Mouse (Mus musculus): Measurements from ENCODE around the gene Ptprs. TPM values are rescaled to one million over a fixed set of nuclear protein-coding genes. Genes with fewer than 3 reads are reported as not detected.

Gene Ptprs
- total and polyA plus RNA-seq, 3 experiments = 51.6 to 324 (median 80.9) TPM

DNA sequence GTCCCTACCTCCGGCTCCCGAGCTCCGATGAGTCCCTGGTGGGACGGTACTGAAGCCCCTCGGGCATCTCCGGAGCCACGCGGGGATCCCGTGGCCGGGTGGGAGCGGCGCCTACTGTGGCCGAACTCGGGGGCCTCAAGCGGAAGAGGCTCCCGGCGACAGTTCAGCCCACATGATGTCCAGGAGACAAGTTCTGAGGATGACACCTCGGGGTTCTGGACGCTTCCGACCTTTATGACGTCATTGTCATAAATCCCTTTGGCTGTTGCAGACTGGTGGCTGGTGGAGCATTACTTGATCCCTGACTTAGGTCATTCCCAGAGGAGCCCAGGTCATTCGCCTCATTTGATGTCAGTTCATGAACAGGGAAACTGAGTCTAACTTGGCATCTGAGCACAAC, 36.0 kb upstream of the Ptprs start, which contains the start of gene Znrf4:
Gene Znrf4 (minus strand): TSS at position 122 of the 400 bp plus-strand sequence.
- TF ChIP-seq TCF12 (IDR thresholded peaks at IDR 0.05; ENCODE audit: low read depth, low read length) (no peak), JUND (IDR thresholded peaks at IDR 0.05; ENCODE audit: low read depth, low read length) (no peak), SMC3 (IDR thresholded peaks at IDR 0.05; ENCODE audit: low read depth, low read length) (no peak), MYC (IDR thresholded peaks at IDR 0.05; ENCODE audit: low read depth, low read length) (no peak), ZMIZ1 (IDR thresholded peaks at IDR 0.05; ENCODE audit: low read depth, low read length) (no peak), RAD21 (IDR thresholded peaks at IDR 0.05; ENCODE audit: low read depth, low read length) (no peak), E2F4 (IDR thresholded peaks at IDR 0.05; ENCODE audit: borderline replicate concordance, low read depth, low read length) (no peak), MAFK (IDR thresholded peaks at IDR 0.05; ENCODE audit: borderline replicate concordance, low read depth, low read length) (no peak), POLR2A (IDR thresholded peaks at IDR 0.05; ENCODE audit: control insufficient read depth in 1 of 2, insufficient read depth in 1 of 2, low read depth in 1 of 2, low read length in 2 of 2, poor library complexity in 1 of 2) (no peak)
- Histone ChIP-seq H3K27me3 (ENCODE audit: control insufficient read depth in 1 of 2, insufficient read depth in 2 of 2, low read length in 2 of 2) (no peaks in the 10 kb centered on the region), H3K9me3 (replicated peaks; ENCODE audit: insufficient read depth, low read length) (no peaks in the 10 kb centered on the region), H3K27ac (ENCODE audit: control insufficient read depth, low read depth, low read length) (no peak within 1 kb of the TSS), H3K4me1 (ENCODE audit: control insufficient read depth in 1 of 2, insufficient read depth in 2 of 2, low read length in 2 of 2) (peaks cover 0 to 8% of the 10 kb centered on the region in 2 experiments; a peak in 1 of 4 replicates), H3K4me3 (ENCODE audit: control insufficient read depth in 1 of 2, insufficient read depth in 1 of 2, low read depth in 2 of 2, low read length in 2 of 2) (no peak within 1 kb of the TSS), H3K9ac (ENCODE audit: control insufficient read depth, low read depth, low read length, poor library complexity, severe bottlenecking) (no peak within 1 kb of the TSS), H3K79me2 (ENCODE audit: control insufficient read depth, insufficient read depth, low read length, poor library complexity) (no peaks in the 10 kb centered on the region; the same call in 1 of the 2 replicates), H3K36me3 (ENCODE audit: control insufficient read depth in 1 of 2, insufficient read depth in 2 of 2, low read length in 2 of 2) (0 out of 4 replicates have a peak, but pooled peaks cover 0 to 2% of the 10 kb centered on the region in 2 experiments)
- no peak for DNase-seq (ENCODE audit: low read depth, low spot score)

DNA sequence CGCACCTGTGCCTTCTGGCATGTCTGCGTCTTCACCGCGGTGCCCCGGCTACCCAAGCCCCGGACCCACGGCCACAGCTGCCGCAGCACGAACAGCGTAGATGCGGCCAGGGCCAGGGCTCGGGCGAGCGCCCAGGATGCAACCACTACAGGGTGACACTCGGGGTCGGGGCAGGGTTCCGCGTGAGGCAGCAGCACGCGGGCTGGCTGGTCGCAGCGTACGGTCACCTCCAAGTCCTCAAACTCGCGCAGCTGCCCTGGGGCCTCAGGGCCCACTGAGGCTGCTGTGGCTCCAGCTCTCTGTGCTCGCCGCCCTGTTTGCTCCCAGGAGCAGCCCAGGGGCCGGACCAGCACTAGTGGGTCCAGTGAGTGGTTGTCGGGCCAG, 35.4 kb upstream of the Ptprs start:
- no peak for TF ChIP-seq CHD2 (IDR thresholded peaks at IDR 0.05; ENCODE audit: low read length)
- no peak for TF ChIP-seq HCFC1 (IDR thresholded peaks at IDR 0.05; ENCODE audit: low read depth, low read length)
- no peak overlapping the region for H3K9ac ChIP-seq (ENCODE audit: control insufficient read depth, low read depth, low read length, poor library complexity, severe bottlenecking)
- no peak overlapping the region for H3K27ac ChIP-seq (ENCODE audit: control insufficient read depth, low read depth, low read length)
- H3K36me3 ChIP-seq (ENCODE audit: control insufficient read depth in 1 of 2, insufficient read depth in 2 of 2, low read length in 2 of 2) = 0 out of 4 replicates have a peak, but pooled peaks cover 0 to 2% of the 10 kb centered on the region in 2 experiments
- peaks cover 0 to 14% of the 10 kb centered on the region in 2 experiments; a peak in 1 of 4 replicates for H3K4me1 ChIP-seq (ENCODE audit: control insufficient read depth in 1 of 2, insufficient read depth in 2 of 2, low read length in 2 of 2)
- no peaks in the 10 kb centered on the region; the same call in 1 of the 2 replicates for H3K79me2 ChIP-seq (ENCODE audit: control insufficient read depth, insufficient read depth, low read length, poor library complexity)
- no peaks in the 10 kb centered on the region for H3K27me3 ChIP-seq (ENCODE audit: control insufficient read depth in 1 of 2, insufficient read depth in 2 of 2, low read length in 2 of 2)
- H3K4me3 ChIP-seq (ENCODE audit: control insufficient read depth in 1 of 2, insufficient read depth in 1 of 2, low read depth in 2 of 2, low read length in 2 of 2) = no peak overlapping the region
- no peak for DNase-seq (ENCODE audit: low read depth, low spot score)
- no peaks in the 10 kb centered on the region for H3K9me3 ChIP-seq (replicated peaks; ENCODE audit: insufficient read depth, low read length)

DNA sequence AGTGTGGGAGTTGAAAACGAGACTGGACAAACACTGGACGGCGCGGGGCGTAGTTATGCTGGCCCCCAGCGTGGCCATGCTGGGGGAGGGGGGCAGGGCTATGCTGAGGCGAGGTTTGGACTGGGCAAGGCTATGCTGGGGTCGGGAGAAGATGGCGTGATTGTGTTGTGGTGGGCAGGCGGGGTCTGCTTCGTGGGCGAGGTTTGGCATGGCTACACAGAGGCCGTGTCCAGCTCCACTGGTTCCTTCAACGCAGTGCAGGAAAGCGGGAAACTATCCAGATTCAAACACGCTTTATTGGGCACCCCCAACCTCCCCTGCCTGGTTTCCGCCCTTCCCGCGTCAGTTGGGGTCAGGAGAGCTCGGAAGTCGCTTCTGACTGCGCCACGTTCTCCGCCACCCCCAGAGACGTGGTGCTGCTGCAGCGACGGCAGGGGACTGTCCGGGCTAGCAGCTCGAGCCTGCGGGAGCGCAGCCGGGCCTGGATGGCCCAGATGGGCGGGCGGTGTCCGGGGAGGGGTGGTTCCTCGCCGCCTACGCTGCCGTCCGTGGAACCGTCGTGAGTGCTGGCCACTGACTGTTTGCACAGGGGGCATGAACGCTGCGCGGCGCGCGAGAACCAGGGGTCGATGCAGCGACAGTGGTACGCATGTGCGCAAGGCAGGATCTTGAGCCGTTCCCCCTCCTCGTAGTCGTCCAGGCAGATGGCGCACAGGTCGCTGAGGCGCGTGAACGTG, 34.9 kb upstream of the Ptprs start:
- no peak overlapping the region for H3K4me3 ChIP-seq (ENCODE audit: control insufficient read depth in 1 of 2, insufficient read depth in 1 of 2, low read depth in 2 of 2, low read length in 2 of 2)
- no peaks in the 10 kb centered on the region; the same call in 1 of the 2 replicates for H3K79me2 ChIP-seq (ENCODE audit: control insufficient read depth, insufficient read depth, low read length, poor library complexity)
- H3K36me3 ChIP-seq (ENCODE audit: control insufficient read depth in 1 of 2, insufficient read depth in 2 of 2, low read length in 2 of 2) = 0 out of 4 replicates have a peak, but pooled peaks cover 0 to 2% of the 10 kb centered on the region in 2 experiments
- no peaks in the 10 kb centered on the region for H3K9me3 ChIP-seq (replicated peaks; ENCODE audit: insufficient read depth, low read length)
- H3K4me1 ChIP-seq (ENCODE audit: control insufficient read depth in 1 of 2, insufficient read depth in 2 of 2, low read length in 2 of 2) = peaks cover 0 to 15% of the 10 kb centered on the region in 2 experiments; a peak in 1 of 4 replicates
- no peak overlapping the region for H3K9ac ChIP-seq (ENCODE audit: control insufficient read depth, low read depth, low read length, poor library complexity, severe bottlenecking)
- no peak overlapping the region for H3K27ac ChIP-seq (ENCODE audit: control insufficient read depth, low read depth, low read length)
- no peak for DNase-seq (ENCODE audit: low read depth, low spot score)
- TF ChIP-seq RAD21 (IDR thresholded peaks at IDR 0.05; ENCODE audit: low read depth, low read length) = no peak
- no peak for TF ChIP-seq GABPA (IDR thresholded peaks at IDR 0.05; ENCODE audit: low read depth, low read length)
- TF ChIP-seq USF2 (IDR thresholded peaks at IDR 0.05; ENCODE audit: borderline replicate concordance in 1 of 2, insufficient read depth in 1 of 2, low read depth in 1 of 2, low read length in 2 of 2) = no peak
- no peaks in the 10 kb centered on the region for H3K27me3 ChIP-seq (ENCODE audit: control insufficient read depth in 1 of 2, insufficient read depth in 2 of 2, low read length in 2 of 2)
